Mouse (Mus musculus) hindbrain, embryonic 10.5 days (tissue): ENCODE measurements at regions not wholly inside any gene's neighbourhood (a gene's known extent, or its start where the extent isn't known, plus 50 kb on each side); places are given as distances from the start of the nearest gene placed in this dataset.

Experiments
- DNase-seq: peaks from one replicate; pipeline ENCODE4 v3.0.0-alpha.2; 2017; ENCODE audit warnings: low spot score
- H3K27ac ChIP-seq: fragments of 300-500 bp; sonication (generic); 2 replicates; pipeline ENCODE4 v1.5.1; 2016; ENCODE audit warnings: mild to moderate bottlenecking, moderate library complexity
- H3K27me3 ChIP-seq: fragments of 300-500 bp; sonication (generic); 2 replicates; pipeline ENCODE4 v1.6.1; 2016; ENCODE audit warnings: mild to moderate bottlenecking; ENCODE audit not compliant: poor library complexity, insufficient read depth, severe bottlenecking
- H3K36me3 ChIP-seq: fragments of 300-500 bp; sonication (generic); 2 replicates; pipeline ENCODE4 v1.6.1; 2016; ENCODE audit warnings: mild to moderate bottlenecking, moderate library complexity
- H3K4me1 ChIP-seq: fragments of 300-500 bp; sonication (generic); replicated peaks from 2 replicates; pipeline ENCODE4 v1.6.1; 2016; ENCODE audit warnings: mild to moderate bottlenecking
- H3K4me3 ChIP-seq: fragments of 300-500 bp; sonication (generic); 2 replicates; pipeline ENCODE4 v1.5.1; 2016; ENCODE audit warnings: mild to moderate bottlenecking, moderate library complexity
- H3K9me3 ChIP-seq: fragments of 300-500 bp; sonication (generic); 2 replicates; pipeline ENCODE4 v1.6.1; 2016; ENCODE audit warnings: mild to moderate bottlenecking, moderate library complexity
- WGBS: fragments of 180-500 bp; shearing (Covaris S2); methylation state at CpG from one replicate; pipeline ENCODE4 v1.1.7; 2016; 5-methylcytosine and 5-hydroxymethylcytosine counted together

- Histone ChIP-seq H3K4me3 (no peak overlapping the region), H3K9me3 (no peaks in the 10 kb centered on the region), H3K27me3 (no peaks in the 10 kb centered on the region), H3K4me1 (no peaks in the 10 kb centered on the region; the same call in 1 of the 2 replicates), H3K36me3 (no peaks in the 10 kb centered on the region), H3K27ac (no peak overlapping the region)
- 92% methylated on average over 5 of the region's 5 CpGs for WGBS
- DNase-seq = no peak
Observed at GRCm38 (mm10) chr4:82178112-82178511, 527.4 kb downstream of the Nfib start.

- no peak for DNase-seq
Observed at GRCm38 (mm10) chr4:82176723-82177122, 528.8 kb downstream of the Nfib start.

GRCm38 (mm10) chr4:82173461-82174085, 532.0 kb downstream of the Nfib start:
- Histone ChIP-seq H3K27ac (no peak overlapping the region), H3K4me3 (no peak overlapping the region), H3K27me3 (no peaks in the 10 kb centered on the region), H3K36me3 (no peaks in the 10 kb centered on the region), H3K9me3 (no peaks in the 10 kb centered on the region), H3K4me1 (no peaks in the 10 kb centered on the region)
- DNase-seq = no peak
- WGBS = 74% methylated on average over 17 of the region's 17 CpGs

More at GRCm38 (mm10) chr4:82176723-82177122, 528.8 kb downstream of the Nfib start:
- H3K27ac ChIP-seq = no peak overlapping the region
- H3K9me3 ChIP-seq = no peaks in the 10 kb centered on the region
- no peaks in the 10 kb centered on the region for H3K27me3 ChIP-seq
- H3K4me1 ChIP-seq = no peaks in the 10 kb centered on the region; the same call in 1 of the 2 replicates
- H3K36me3 ChIP-seq = no peaks in the 10 kb centered on the region
- WGBS = 95% methylated on average over 8 of the region's 8 CpGs
- H3K4me3 ChIP-seq = no peak overlapping the region

GRCm38 (mm10) chr4:82170930-82171329, 534.6 kb downstream of the Nfib start:
- Histone ChIP-seq H3K36me3 (no peaks in the 10 kb centered on the region), H3K4me1 (no peaks in the 10 kb centered on the region), H3K9me3 (no peaks in the 10 kb centered on the region), H3K4me3 (no peak overlapping the region), H3K27ac (no peak overlapping the region), H3K27me3 (no peaks in the 10 kb centered on the region)
- DNase-seq = no peak
- 82% methylated on average over 4 of the region's 4 CpGs for WGBS

- H3K4me1 ChIP-seq = 0 out of 2 replicates have a peak, but pooled peaks cover 2% of the 10 kb centered on the region
- DNase-seq = no peak
Observed at GRCm38 (mm10) chr4:82168032-82168431, 537.5 kb downstream of the Nfib start.

GRCm38 (mm10) chr4:82167396-82167795, 538.2 kb downstream of the Nfib start:
- 80% methylated on average over 5 of the region's 5 CpGs for WGBS
- DNase-seq = no peak

More at GRCm38 (mm10) chr4:82168032-82168431, 537.5 kb downstream of the Nfib start:
- WGBS = 89% methylated on average over 5 of the region's 5 CpGs
- H3K4me3 ChIP-seq = no peak overlapping the region
- no peaks in the 10 kb centered on the region for H3K36me3 ChIP-seq
- no peak overlapping the region for H3K27ac ChIP-seq
- no peaks in the 10 kb centered on the region for H3K27me3 ChIP-seq
- H3K9me3 ChIP-seq = no peaks in the 10 kb centered on the region

GRCm38 (mm10) chr4:82166826-82167225, 538.7 kb downstream of the Nfib start:
- WGBS = 83% methylated on average over 1 of the region's 1 CpGs
- no peak overlapping the region for H3K27ac ChIP-seq
- H3K4me1 ChIP-seq = 0 out of 2 replicates have a peak, but pooled peaks cover 2% of the 10 kb centered on the region
- H3K27me3 ChIP-seq = no peaks in the 10 kb centered on the region
- no peak overlapping the region for H3K4me3 ChIP-seq
- H3K9me3 ChIP-seq = no peaks in the 10 kb centered on the region
- DNase-seq = no peak
- no peaks in the 10 kb centered on the region for H3K36me3 ChIP-seq

More at GRCm38 (mm10) chr4:82167396-82167795, 538.2 kb downstream of the Nfib start:
- Histone ChIP-seq H3K36me3 (no peaks in the 10 kb centered on the region), H3K4me1 (0 out of 2 replicates have a peak, but pooled peaks cover 2% of the 10 kb centered on the region), H3K4me3 (no peak overlapping the region), H3K27me3 (no peaks in the 10 kb centered on the region), H3K27ac (no peak overlapping the region), H3K9me3 (no peaks in the 10 kb centered on the region)

- WGBS = 89% methylated on average over 6 of the region's 6 CpGs
- 0 out of 2 replicates have a peak, but pooled peaks cover 2% of the 10 kb centered on the region for H3K4me1 ChIP-seq
- H3K36me3 ChIP-seq = no peaks in the 10 kb centered on the region
- H3K4me3 ChIP-seq = no peak overlapping the region
- DNase-seq = no peak
- no peaks in the 10 kb centered on the region for H3K9me3 ChIP-seq
- H3K27me3 ChIP-seq = no peaks in the 10 kb centered on the region
- H3K27ac ChIP-seq = no peak overlapping the region
Observed at GRCm38 (mm10) chr4:82166087-82166486, 539.5 kb downstream of the Nfib start.

- Histone ChIP-seq H3K4me1 (0 out of 2 replicates have a peak, but pooled peaks cover 2% of the 10 kb centered on the region), H3K9me3 (no peaks in the 10 kb centered on the region), H3K4me3 (no peak overlapping the region), H3K27ac (no peak overlapping the region), H3K27me3 (no peaks in the 10 kb centered on the region), H3K36me3 (no peaks in the 10 kb centered on the region)
- no peak for DNase-seq
- WGBS = 76% methylated on average over 1 of the region's 1 CpGs
Observed at GRCm38 (mm10) chr4:82164058-82164457, 541.5 kb downstream of the Nfib start.

- 76% methylated on average over 2 of the region's 2 CpGs for WGBS
- H3K27ac ChIP-seq = no peak overlapping the region
- DNase-seq = no peak
Observed at GRCm38 (mm10) chr4:82161818-82162217, 543.7 kb downstream of the Nfib start.

GRCm38 (mm10) chr4:82161232-82161631, 544.3 kb downstream of the Nfib start:
- Histone ChIP-seq H3K4me3 (no peak overlapping the region), H3K4me1 (0 out of 2 replicates have a peak, but pooled peaks cover 2% of the 10 kb centered on the region), H3K36me3 (no peaks in the 10 kb centered on the region), H3K27me3 (no peaks in the 10 kb centered on the region), H3K9me3 (no peaks in the 10 kb centered on the region), H3K27ac (no peak overlapping the region)
- WGBS = 93% methylated on average over 2 of the region's 2 CpGs
- no peak for DNase-seq

More at GRCm38 (mm10) chr4:82161818-82162217, 543.7 kb downstream of the Nfib start:
- Histone ChIP-seq H3K27me3 (no peaks in the 10 kb centered on the region), H3K4me1 (0 out of 2 replicates have a peak, but pooled peaks cover 2% of the 10 kb centered on the region), H3K9me3 (no peaks in the 10 kb centered on the region), H3K36me3 (no peaks in the 10 kb centered on the region), H3K4me3 (no peak overlapping the region)

- Histone ChIP-seq H3K27ac (no peak overlapping the region), H3K27me3 (no peaks in the 10 kb centered on the region), H3K4me1 (0 out of 2 replicates have a peak, but pooled peaks cover 2% of the 10 kb centered on the region), H3K4me3 (no peak overlapping the region), H3K36me3 (no peaks in the 10 kb centered on the region), H3K9me3 (no peaks in the 10 kb centered on the region)
- WGBS = 79% methylated on average over 5 of the region's 5 CpGs
- no peak for DNase-seq
Observed at GRCm38 (mm10) chr4:82160233-82160632, 545.3 kb downstream of the Nfib start.

- no peaks in the 10 kb centered on the region for H3K9me3 ChIP-seq
- H3K4me3 ChIP-seq = no peak overlapping the region
- peak; percentile 5 for DNase-seq
- H3K27me3 ChIP-seq = no peaks in the 10 kb centered on the region
- H3K4me1 ChIP-seq = no peaks in the 10 kb centered on the region
- no peak overlapping the region for H3K27ac ChIP-seq
- 55% methylated on average over 7 of the region's 7 CpGs for WGBS
- no peaks in the 10 kb centered on the region for H3K36me3 ChIP-seq
Observed at GRCm38 (mm10) chr4:82155642-82156320, 549.8 kb downstream of the Nfib start.
